Mouse (Mus musculus) CH12.LX (cell line): ENCODE data around the gene Acot7. TPM values are rescaled to one million over a fixed set of nuclear protein-coding genes. Genes with fewer than 3 reads are reported as not detected.

ENCODE experiments used
- DNase-seq: peaks from one replicate; pipeline ENCODE4 v3.0.0-alpha.2; 2013; ENCODE audit errors: extremely low read depth
- H3K27ac ChIP-seq: 2 replicates; pipeline ENCODE4 v1.5.1; 2012; ENCODE audit warnings: low read depth, mild to moderate bottlenecking, control low read depth, moderate library complexity; ENCODE audit not compliant: insufficient read depth
- H3K27me3 ChIP-seq: replicated peaks from 2 replicates; pipeline ENCODE3; 2012; ENCODE audit warnings: inconsistent platforms
- H3K36me3 ChIP-seq, 2 experiments: replicated peaks in 1 of 2; 2 replicates each; pipeline versions ENCODE3 to v1.6.1; 2012; ENCODE audit warnings: inconsistent platforms in 1 of 2, low read length in 1 of 2, mild to moderate bottlenecking in 1 of 2, mixed read lengths in 1 of 2, moderate library complexity in 1 of 2; ENCODE audit not compliant: control insufficient read depth in 1 of 2, insufficient read depth in 1 of 2
- H3K4me1 ChIP-seq, 2 experiments: 2 replicates each; pipeline ENCODE4 v1.6.1; 2012; ENCODE audit warnings: inconsistent platforms in 1 of 2, moderate library complexity in 1 of 2; ENCODE audit not compliant: insufficient read depth in 2 of 2, control insufficient read depth in 1 of 2
- H3K4me2 ChIP-seq: 2 replicates; pipeline ENCODE4 v1.6.1; 2012; ENCODE audit warnings: low read depth, mild to moderate bottlenecking, control low read depth; ENCODE audit not compliant: poor library complexity, insufficient read depth, severe bottlenecking
- H3K4me3 ChIP-seq, 3 experiments: fragments of 150-350 bp in 1 of 3; sonication (generic) in 1 of 3; replicated peaks in 1 of 3; 2 replicates each; pipeline versions ENCODE3 to v1.5.1; 2011 to 2012; ENCODE audit warnings: low read depth in 2 of 3, low read length in 2 of 3, mild to moderate bottlenecking in 2 of 3, moderate library complexity in 2 of 3, control low read depth in 1 of 3, improper control_type of control experiment in 1 of 3, inconsistent platforms in 1 of 3, mixed read lengths in 1 of 3; ENCODE audit not compliant: poor library complexity in 1 of 3
- H3K79me2 ChIP-seq: replicated peaks from 2 replicates; pipeline ENCODE4 v1.6.1; 2012; ENCODE audit warnings: mild to moderate bottlenecking, moderate library complexity; ENCODE audit not compliant: control insufficient read depth, poor library complexity, insufficient read depth, severe bottlenecking; ENCODE audit errors: extremely low read depth
- H3K9ac ChIP-seq: 2 replicates; pipeline ENCODE4 v1.6.1; 2012; ENCODE audit warnings: low read depth, mild to moderate bottlenecking, control low read depth, moderate library complexity; ENCODE audit not compliant: insufficient read depth
- H3K9me3 ChIP-seq: replicated peaks from 2 replicates; pipeline ENCODE3; 2012; ENCODE audit warnings: low read length, inconsistent platforms, mixed read lengths
- CHD1 ChIP-seq: IDR thresholded peaks from 2 replicates; pipeline ENCODE4 v1.6.1; 2012; ENCODE audit warnings: low read depth, low read length, improper control_type of control experiment, inconsistent platforms
- CHD2 ChIP-seq: IDR thresholded peaks from 2 replicates; pipeline ENCODE4 v1.6.1; 2011; ENCODE audit warnings: low read length, improper control_type of control experiment
- ELF1 ChIP-seq: IDR thresholded peaks from 2 replicates; pipeline ENCODE4 v1.6.1; 2014; ENCODE audit warnings: low read depth, mild to moderate bottlenecking, inconsistent platforms, low read length, improper control_type of control experiment
- EP300 ChIP-seq: IDR thresholded peaks from 2 replicates; pipeline ENCODE4 v1.6.1; 2011; ENCODE audit warnings: low read length, improper control_type of control experiment
- ETS1 ChIP-seq: conservative IDR thresholded peaks from 2 replicates; pipeline ENCODE4 v1.6.1; 2012; ENCODE audit warnings: low read depth, mild to moderate bottlenecking, inconsistent platforms, low read length, improper control_type of control experiment, moderate library complexity
- GABPA ChIP-seq: IDR thresholded peaks from 2 replicates; pipeline ENCODE4 v1.6.1; 2012; ENCODE audit warnings: low read depth, low read length, improper control_type of control experiment, inconsistent platforms; ENCODE audit not compliant: insufficient replicate concordance
- HCFC1 ChIP-seq: IDR thresholded peaks from 2 replicates; pipeline ENCODE4 v1.6.1; 2012; ENCODE audit warnings: low read depth, mild to moderate bottlenecking, inconsistent platforms, low read length, improper control_type of control experiment
- JUN ChIP-seq: IDR thresholded peaks from 2 replicates; pipeline ENCODE4 v1.6.1; 2011; ENCODE audit warnings: low read depth, mild to moderate bottlenecking, low read length, improper control_type of control experiment, moderate library complexity; ENCODE audit not compliant: insufficient read depth
- JUND ChIP-seq: conservative IDR thresholded peaks from 2 replicates; pipeline ENCODE4 v1.6.1; 2011; ENCODE audit warnings: low read depth, low read length, improper control_type of control experiment
- MAFK ChIP-seq: IDR thresholded peaks from 2 replicates; pipeline ENCODE4 v1.6.1; 2011; ENCODE audit warnings: low read length, improper control_type of control experiment; ENCODE audit not compliant: insufficient replicate concordance
- MAX ChIP-seq: IDR thresholded peaks from 2 replicates; pipeline ENCODE4 v1.6.1; 2011; ENCODE audit warnings: low read length, improper control_type of control experiment
- MEF2A ChIP-seq: IDR thresholded peaks from 2 replicates; pipeline ENCODE4 v1.6.1; 2014; ENCODE audit warnings: low read depth, mild to moderate bottlenecking, inconsistent platforms, low read length, improper control_type of control experiment, borderline replicate concordance
- MXI1 ChIP-seq: IDR thresholded peaks from 2 replicates; pipeline ENCODE4 v1.6.1; 2011; ENCODE audit warnings: mild to moderate bottlenecking, low read depth, low read length, improper control_type of control experiment
- NELFE ChIP-seq: IDR thresholded peaks from 2 replicates; pipeline ENCODE4 v1.6.1; 2011; ENCODE audit warnings: low read depth, low read length, improper control_type of control experiment
- NRF1 ChIP-seq: IDR thresholded peaks from 2 replicates; pipeline ENCODE4 v1.6.1; 2014; ENCODE audit warnings: low read depth, mild to moderate bottlenecking, inconsistent platforms, low read length, improper control_type of control experiment, moderate library complexity
- PAX5 ChIP-seq: IDR thresholded peaks from 2 replicates; pipeline ENCODE4 v1.6.1; 2012; ENCODE audit warnings: low read length, inconsistent platforms, mixed read lengths
- POLR2A ChIP-seq: IDR thresholded peaks from 2 replicates; pipeline ENCODE4 v1.6.1; 2011; ENCODE audit warnings: low read depth, mild to moderate bottlenecking, improper control_type of control experiment, low read length
- POLR2AphosphoS2 ChIP-seq: IDR thresholded peaks from 2 replicates; pipeline ENCODE4 v1.6.1; 2011; ENCODE audit warnings: low read depth, low read length, improper control_type of control experiment
- RAD21 ChIP-seq: IDR thresholded peaks from 2 replicates; pipeline ENCODE4 v1.6.1; 2011; ENCODE audit warnings: low read depth, mild to moderate bottlenecking, low read length, improper control_type of control experiment, moderate library complexity
- TBP ChIP-seq: conservative IDR thresholded peaks from 2 replicates; pipeline ENCODE4 v1.6.1; 2011; ENCODE audit warnings: low read depth, low read length, improper control_type of control experiment
- USF2 ChIP-seq: conservative IDR thresholded peaks from 2 replicates; pipeline ENCODE4 v1.6.1; 2011; ENCODE audit warnings: low read depth, low read length, improper control_type of control experiment
- ZMIZ1 ChIP-seq: IDR thresholded peaks from 2 replicates; pipeline ENCODE4 v1.6.1; 2012; ENCODE audit warnings: low read depth, mild to moderate bottlenecking, inconsistent platforms, low read length, improper control_type of control experiment
- ZNF384 ChIP-seq: IDR thresholded peaks from 2 replicates; pipeline ENCODE4 v1.6.1; 2012; ENCODE audit warnings: low read depth, low read length, improper control_type of control experiment, inconsistent platforms
- dilution Hi-C: fragments of 300-500 bp; cut with MboI; formaldehyde crosslinking; loops from 2 replicates; pipeline ENCODE4 v1.14.3; 2020; ENCODE audit warnings: low sequenced_read_pairs; ENCODE audit not compliant: extremely low pct_unique_long_range_greater_than_20kb, extremely low pct_ligation_motif_present
- in situ Hi-C: fragments of 300-500 bp; cut with MboI; formaldehyde crosslinking; loops from 3 replicates; pipeline ENCODE4 v1.14.3; 2019; ENCODE audit warnings: low sequenced_read_pairs, low pct_ligation_motif_present, low pct_unique_long_range_greater_than_20kb, mixed read lengths
- polyA plus RNA-seq: library from polyadenylated mRNA; unstranded; fragments of >175 nt; gene quantifications from 2 replicates; pipeline ENCODE4 v1.2.1, GENCODE M21; 2012; ENCODE audit warnings: low read depth; ENCODE audit not compliant: insufficient read length
- total RNA-seq, 2 experiments: library from RNA; depleted of rRNA; stranded (reverse); fragments of 300-350 nt in 1 of 2; fragments of >200 nt in 1 of 2; gene quantifications; 2 replicates each; pipeline ENCODE4 v1.2.3; 2012 to 2014

The Acot7 gene
- total and polyA plus RNA-seq, 3 experiments, result 29.0 to 71.1 (median 61.6) TPM

- Histone ChIP-seq H3K4me3 (no peak overlapping the region), H3K9ac (no peak overlapping the region), H3K27me3 (peaks cover 30% of the 10 kb centered on the region), H3K79me2 (no peaks in the 10 kb centered on the region), H3K9me3 (peaks cover 5% of the 10 kb centered on the region), H3K4me1 (peaks cover 9 to 15% of the 10 kb centered on the region in 2 experiments), H3K36me3 (peaks cover 0 to 16% of the 10 kb centered on the region in 2 experiments), H3K4me2 (no peak overlapping the region), H3K27ac (no peak overlapping the region)
- no peak for DNase-seq
- dilution Hi-C loops, result no loop called here
- TF ChIP-seq MAX (no peak), ZNF384 (no peak), CHD2 (no peak), HCFC1 (no peak), ELF1 (no peak)
- in situ Hi-C loops, result loop anchor here (25.0 kb wide), 1 partner anchor 1831 kb away; no protein-coding TSS in a partner anchor
These were observed 103.7 kb downstream of the Acot7 start for GRCm38 (mm10) chr4:152281601-152282000.

DNA sequence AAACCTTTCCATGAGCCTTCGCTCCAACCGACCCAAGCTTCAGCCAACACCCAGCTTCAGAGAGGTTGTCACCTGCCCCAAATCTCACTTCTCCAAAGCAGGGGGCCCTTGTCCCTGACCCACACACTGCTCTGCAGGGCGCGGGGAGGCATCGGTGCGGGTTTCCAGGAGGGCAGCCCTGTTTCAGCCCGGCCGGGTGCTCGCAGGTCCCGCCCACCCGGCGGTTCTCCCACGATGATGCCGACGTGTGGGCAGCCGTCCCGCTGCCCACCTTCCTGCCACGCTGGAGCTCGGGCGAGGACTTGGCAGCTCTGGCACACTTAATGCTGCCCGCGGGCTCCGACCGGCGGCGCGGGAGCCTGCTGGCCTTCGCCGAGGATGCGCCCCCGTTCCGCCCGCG is 104.8 kb downstream of the Acot7 start:
- dilution Hi-C loops, result no loop called here
- Histone ChIP-seq H3K4me3 (peak overlapping the region in 1 of 3 experiments; percentile 36), H3K27ac (no peak overlapping the region), H3K4me2 (peak overlapping the region; percentile 69), H3K27me3 (peaks cover 39% of the 10 kb centered on the region), H3K79me2 (no peaks in the 10 kb centered on the region)
- TF ChIP-seq POLR2A (no peak), NELFE (no peak), GABPA (no peak), MAFK (no peak), ETS1 (no peak), MAX (no peak), NRF1 (no peak)
- TF ChIP-seq, all 38 proteins: peak for 0
- DNase-seq, result no peak
- Histone ChIP-seq H3K4me1 (peaks cover 9 to 15% of the 10 kb centered on the region in 2 experiments), H3K36me3 (peaks cover 0 to 16% of the 10 kb centered on the region in 2 experiments), H3K9me3 (peaks cover 5% of the 10 kb centered on the region), H3K9ac (no peak overlapping the region)
- in situ Hi-C loops, result loop anchor here (25.0 kb wide), 1 partner anchor 1830 kb away; no protein-coding TSS in a partner anchor

DNA sequence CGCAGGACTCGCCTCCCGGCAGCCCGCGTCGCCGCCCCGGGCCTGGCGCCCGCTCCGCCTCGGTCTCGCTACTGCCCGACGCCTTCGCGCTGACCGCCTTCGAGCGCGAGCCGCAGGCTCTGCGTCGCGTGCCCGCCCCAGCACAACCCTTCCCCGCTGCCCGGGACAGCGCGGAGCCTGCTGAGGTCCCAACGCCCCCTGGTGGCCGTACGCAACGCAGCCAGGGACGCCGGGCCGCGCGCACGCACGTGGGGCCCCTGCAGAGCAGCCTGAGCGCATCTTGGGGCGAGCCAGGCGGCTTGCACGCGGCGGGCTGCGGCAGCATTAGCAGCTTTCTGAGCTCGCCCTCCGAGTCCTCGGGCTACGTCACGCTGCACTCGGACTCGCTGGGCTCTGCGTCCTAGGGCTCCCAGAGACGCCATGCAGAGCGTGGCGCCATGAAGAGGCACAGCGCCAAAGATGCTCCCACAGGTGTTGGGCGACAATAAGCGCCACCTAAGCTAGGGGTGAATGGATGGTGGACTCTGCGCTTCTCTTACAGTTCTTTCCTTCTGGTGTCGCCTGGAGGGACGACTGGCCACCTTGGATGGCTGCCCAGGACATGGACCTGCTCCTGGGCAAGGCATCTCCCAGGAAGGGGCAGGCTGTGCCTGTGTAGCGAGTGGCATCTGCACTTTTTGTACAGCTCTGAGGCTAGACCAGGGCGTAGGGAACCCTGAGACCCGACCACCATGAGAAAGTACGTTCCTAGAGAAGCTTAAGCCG is 105.4 kb downstream of the Acot7 start:
- peak overlapping the region; percentile 69 for H3K4me2 ChIP-seq
- H3K4me1 ChIP-seq, result peaks cover 9 to 15% of the 10 kb centered on the region in 2 experiments
- dilution Hi-C loops, result no loop called here
- H3K36me3 ChIP-seq, result peaks cover 0 to 16% of the 10 kb centered on the region in 2 experiments
- H3K79me2 ChIP-seq, result no peaks in the 10 kb centered on the region
- H3K9ac ChIP-seq, result no peak overlapping the region
- in situ Hi-C loops, result loop anchor here (25.0 kb wide), 1 partner anchor 1829 kb away; no protein-coding TSS in a partner anchor
- H3K27me3 ChIP-seq, result peaks cover 45% of the 10 kb centered on the region
- H3K4me3 ChIP-seq, result peak overlapping the region in 1 of 3 experiments; percentile 36
- peaks cover 3% of the 10 kb centered on the region for H3K9me3 ChIP-seq
- DNase-seq, result peak; percentile 53
- no peak overlapping the region for H3K27ac ChIP-seq
- TF ChIP-seq JUN, result no peak
- TF ChIP-seq RAD21, result peak; percentile 49
- no peak for TF ChIP-seq PAX5
- peak; percentile 89 for TF ChIP-seq MXI1
- no peak for TF ChIP-seq ETS1
- TF ChIP-seq NRF1, result peak; percentile 50
- TF ChIP-seq ELF1, result no peak
- no peak for TF ChIP-seq TBP
- peak; percentile 89 for TF ChIP-seq MAX
- TF ChIP-seq ZMIZ1, result no peak
- no peak for TF ChIP-seq MEF2A
- no peak for TF ChIP-seq CHD1
- no peak for TF ChIP-seq ZNF384
- TF ChIP-seq JUND, result no peak
- no peak for TF ChIP-seq USF2
- TF ChIP-seq HCFC1, result no peak
- no peak for TF ChIP-seq EP300
- TF ChIP-seq POLR2AphosphoS2, result no peak
